Mouse (Mus musculus): Measurements from ENCODE around the gene Sp4.

The Sp4 gene

DNA sequence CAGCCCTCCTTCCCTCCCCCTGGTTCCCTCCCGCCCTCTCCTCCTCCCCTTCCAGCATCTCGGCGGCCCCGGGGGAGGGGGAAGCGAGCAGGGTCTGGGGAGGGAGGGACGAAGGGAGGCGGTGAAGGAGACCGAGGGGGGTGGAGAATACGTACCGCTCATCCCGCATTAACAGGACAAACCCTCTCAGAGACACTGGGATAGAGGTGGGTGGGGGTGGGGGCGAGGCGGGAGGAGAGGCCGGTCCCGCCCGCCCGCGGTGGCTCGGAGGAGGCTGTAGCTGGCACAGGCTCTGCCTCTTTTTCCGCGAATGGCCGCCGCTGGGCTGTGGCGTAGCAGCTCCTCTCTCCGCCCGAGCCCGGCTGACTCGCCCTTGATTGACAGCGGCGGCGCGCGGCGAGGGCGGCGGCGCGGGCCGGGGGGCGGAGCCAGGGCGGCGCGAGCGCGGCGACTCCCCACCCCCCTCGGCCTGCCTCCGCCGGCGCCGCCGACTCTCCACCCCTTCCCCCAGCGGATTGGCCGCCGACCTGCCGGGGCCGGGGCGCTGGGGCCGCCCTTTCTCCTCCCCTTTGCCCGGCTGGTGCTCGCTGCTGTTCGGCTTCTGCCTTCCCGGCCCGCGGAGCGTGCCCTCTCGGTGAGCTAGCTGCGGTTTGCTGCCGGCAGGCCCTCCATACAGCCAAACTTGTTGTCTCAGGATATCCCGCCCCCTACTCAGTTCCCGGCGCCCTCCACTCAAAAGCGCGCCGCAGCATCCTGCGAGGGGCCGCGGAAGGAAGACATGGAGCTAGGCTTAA lies at the start of gene Sp4:
Sp4 (minus strand) TSS at position 369 of the 794 bp plus-strand sequence.
- DNase-seq: peak; percentile 95

DNA sequence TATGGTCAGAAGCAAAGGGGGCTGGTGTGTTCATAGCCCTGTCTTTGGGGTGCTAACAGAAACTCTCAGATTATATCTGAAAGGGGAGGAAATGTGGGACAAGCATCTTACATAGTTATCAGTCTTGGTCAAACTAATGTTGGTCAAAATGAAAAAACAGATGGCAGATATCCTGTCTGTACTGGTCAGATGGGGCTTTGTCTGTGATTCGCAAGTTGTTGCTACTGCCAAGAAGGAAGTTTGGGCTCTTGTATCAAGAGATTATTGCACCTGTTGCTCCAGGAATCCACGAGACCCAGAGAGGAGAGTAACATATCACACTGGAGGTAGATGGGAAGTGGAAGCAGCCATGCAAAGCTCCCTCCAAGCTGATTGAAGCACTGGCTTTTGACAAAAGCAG lies 37.9 kb upstream of the Sp4 start:
- DNase-seq: no peak

DNA sequence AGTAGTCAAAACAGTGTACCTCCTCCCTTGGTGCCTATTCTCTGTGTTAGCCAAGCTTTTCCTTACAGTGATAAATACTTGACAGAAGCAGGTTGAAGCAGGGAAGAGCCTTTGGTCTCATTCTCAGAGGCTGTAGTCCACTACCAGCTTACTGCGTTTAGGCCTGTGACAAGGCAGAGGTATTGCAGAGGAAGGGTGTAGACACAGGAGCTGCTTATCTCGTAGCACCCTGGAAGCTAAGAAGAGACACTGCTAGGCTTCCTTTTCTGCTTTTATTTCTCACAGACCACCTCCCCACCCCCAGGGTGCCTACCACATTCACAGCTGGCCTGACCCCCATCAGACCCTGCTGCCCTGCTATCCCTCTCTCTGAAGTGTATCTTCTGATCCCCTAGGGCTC lies 37.0 kb upstream of the Sp4 start:
- no peak for DNase-seq

GRCm38 (mm10) chr12:118337291-118337690 lies 36.1 kb upstream of the Sp4 start:
- no peak for DNase-seq

DNA sequence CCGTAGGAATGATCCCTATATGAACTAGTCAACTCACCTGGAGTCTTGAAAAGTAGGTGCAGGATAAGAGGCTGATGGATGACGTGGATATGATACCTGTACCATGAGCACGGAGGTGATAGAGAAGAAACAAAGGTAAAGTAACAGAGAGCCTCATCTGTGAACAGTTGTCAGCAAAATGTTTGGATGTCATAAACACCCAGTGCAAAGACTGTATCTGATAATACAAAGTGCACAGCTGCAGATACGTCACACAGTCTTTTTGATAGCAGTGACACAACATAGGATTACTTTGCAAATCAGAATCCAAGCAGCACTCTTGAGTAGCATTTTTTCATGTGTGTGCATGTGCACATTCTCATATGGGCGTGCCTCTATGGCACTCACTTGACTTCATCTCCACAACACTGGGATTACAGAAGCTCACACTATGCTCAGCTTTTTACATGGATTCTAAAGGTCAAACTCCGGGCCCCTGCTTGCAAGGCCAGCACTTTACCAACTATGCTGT lies 27.6 kb upstream of the Sp4 start:
- no peak for DNase-seq

DNA sequence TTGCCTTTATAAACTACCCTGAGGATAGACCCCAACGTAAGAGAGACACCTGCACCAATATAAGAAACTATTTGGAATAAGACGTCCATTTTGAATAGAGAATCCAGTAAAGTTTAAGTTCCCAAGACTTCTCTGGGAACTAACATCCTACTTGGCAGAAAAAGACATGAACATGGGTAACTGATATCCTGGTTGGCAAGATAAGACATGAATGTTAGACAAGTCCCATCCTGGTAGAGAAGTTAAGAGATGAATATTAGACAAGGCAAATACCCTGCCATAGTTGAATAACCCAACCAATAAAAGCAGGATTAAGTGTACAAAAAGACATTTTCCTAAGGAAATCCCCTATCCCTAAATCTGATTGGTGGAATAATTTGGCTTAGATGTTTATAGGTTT lies 26.3 kb upstream of the Sp4 start:
- no peak for DNase-seq

GRCm38 (mm10) chr12:118326161-118326560 lies 24.9 kb upstream of the Sp4 start:
- no peak for DNase-seq

- no peak for DNase-seq
Measured at GRCm38 (mm10) chr12:118320076-118320475, 18.8 kb upstream of the Sp4 start.

GRCm38 (mm10) chr12:118314477-118314845 lies 13.2 kb upstream of the Sp4 start:
- DNase-seq: peak; percentile 50

DNA sequence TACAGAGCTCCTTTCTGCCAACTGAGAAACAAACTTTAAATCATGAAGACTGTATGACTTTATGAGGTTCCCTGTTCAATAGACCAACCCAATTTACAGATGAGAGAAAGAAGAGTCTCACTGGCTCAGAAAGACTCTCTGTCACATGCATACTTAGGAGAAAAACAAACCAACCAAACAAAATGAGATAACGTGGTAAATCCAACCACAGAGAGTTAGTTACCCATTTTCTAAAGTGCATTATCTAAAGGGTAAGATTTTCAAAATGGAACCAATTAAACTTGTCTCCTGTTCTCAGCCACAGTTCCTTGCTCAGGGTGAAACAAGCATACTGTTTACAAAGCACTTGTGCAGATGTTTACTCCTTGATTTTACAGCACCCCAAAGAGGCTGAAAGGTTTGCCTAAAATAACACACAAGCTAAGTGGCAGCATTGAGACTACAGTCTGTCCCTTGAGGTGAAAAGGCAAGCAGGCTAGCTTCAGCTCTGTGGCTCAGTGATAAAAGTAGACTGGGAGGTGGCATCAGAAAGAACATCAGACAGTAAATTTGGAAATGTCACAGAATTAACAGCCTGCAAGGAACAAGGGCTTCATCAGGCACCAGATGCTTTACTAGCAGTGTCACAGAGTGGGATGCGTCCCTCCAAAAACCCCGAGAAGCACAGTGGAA lies 12.7 kb upstream of the Sp4 start:
- no peak for DNase-seq

DNA sequence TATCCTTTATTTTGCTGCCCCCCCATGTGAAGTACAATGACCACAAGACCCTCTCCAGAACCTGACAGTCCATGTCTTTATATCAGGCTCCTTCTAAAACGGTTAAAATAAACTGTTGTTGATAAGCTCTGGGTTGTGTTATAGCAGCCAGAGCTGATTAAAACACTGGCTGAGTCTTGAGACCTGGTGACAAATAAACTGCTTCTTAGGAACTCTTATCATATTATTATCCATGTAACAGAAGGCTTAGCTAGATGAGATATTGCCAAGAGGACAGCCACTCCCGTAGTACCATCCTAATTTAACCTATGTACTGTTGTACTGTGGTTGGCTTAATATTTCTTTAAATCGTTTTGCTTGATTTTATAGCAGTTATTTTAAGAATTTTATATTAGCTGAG lies 2.3 kb upstream of the Sp4 start:
- DNase-seq: no peak

GRCm38 (mm10) chr12:118303066-118303465 lies 1.8 kb upstream of the Sp4 start:
- DNase-seq: no peak

DNA sequence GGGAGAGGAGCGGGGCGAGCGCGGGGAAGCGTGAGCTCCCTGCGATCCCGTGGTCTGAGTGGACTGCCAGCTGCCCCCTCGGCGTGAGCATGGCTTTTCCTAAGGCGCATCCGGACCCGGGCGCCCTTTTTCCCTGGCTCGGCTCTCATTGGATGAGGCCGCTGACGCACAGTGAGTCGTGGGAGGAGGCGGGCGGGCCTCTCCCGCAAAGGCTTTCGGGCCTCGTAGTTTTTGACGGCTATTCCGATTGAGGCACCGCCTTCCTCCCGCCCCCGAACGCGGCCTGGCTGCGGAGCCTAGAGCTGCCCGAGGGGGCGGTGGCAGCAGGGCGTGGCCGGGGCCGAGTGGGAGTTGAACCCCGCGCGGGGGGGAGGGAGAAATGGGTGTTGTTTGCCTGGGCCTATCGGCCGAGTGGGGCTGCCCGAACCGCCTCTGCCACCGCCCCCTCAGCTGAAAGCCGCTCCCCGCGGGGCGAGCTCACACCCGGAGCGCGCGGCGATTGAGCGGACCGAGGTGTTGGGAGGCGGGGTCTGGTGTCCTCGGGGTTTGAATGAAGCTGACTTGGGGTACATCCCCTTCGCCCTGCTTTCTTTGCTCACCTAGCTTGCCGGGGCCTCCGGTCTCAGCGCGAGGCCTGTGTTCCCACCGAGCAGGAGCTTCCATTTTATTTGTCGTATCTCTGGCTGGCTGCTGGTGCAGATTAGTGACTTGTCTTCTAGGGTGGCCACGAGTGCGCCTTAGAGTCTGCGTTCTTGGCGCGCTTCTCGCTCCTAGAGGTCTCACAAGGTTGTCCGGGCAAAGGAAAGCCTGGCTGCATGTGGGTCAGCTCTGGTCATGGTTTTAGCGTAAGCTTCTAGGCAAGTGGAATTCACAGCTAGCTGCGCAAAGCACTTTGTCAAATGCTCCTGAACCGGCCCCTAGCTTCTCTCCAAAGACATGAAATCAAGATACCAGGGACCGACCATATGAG lies 911 bp upstream of the Sp4 start:
- peak; percentile 99 for DNase-seq

GRCm38 (mm10) chr12:118300754-118301071 lies 527 bp downstream of the Sp4 start:
- DNase-seq: no peak

GRCm38 (mm10) chr12:118299956-118300355 lies 1.3 kb downstream of the Sp4 start:
- DNase-seq: peak; percentile 61

DNA sequence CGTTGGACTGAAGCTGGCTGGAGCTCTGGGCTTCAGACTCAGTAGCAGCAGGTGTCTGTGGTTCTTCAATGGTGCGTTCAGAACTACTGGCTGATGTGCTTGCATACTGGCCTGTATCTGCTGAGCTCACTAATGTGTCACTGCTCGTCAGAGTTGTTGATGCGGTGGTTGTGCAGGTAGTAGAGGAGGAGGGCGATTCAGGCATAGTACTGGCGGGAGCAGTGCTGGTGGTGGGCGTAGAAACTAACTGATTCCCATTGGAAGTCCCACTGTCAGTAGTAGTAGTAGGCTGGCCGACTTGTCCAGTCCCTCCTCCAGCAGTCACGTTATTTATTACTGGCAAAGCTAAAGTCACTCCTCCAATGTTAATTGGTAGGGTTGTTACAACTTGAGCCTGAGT lies 2.1 kb downstream of the Sp4 start:
- no peak for DNase-seq

GRCm38 (mm10) chr12:118298516-118298915 lies 2.7 kb downstream of the Sp4 start:
- DNase-seq: no peak

- no peak for DNase-seq
Measured at GRCm38 (mm10) chr12:118296236-118296635, 5.0 kb downstream of the Sp4 start.

DNA sequence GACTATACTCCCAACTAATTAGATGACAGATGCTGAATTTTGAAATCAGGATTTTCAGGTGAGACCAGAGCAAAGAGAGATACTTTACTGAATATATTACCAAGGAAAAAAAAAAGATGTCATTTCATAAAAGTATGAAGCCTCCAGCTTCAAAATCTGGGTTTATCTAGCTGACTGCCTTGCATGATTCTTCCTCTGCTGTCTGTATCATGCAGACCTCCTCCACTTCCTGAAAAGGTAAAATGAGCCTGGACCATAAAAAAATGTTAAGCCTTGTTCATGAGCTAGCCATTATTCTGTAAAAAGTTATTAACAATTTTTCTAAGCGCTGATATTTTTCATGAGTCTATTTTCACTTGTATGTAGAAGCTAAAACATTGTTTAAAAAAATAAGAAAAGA lies 5.4 kb downstream of the Sp4 start:
- no peak for DNase-seq

DNA sequence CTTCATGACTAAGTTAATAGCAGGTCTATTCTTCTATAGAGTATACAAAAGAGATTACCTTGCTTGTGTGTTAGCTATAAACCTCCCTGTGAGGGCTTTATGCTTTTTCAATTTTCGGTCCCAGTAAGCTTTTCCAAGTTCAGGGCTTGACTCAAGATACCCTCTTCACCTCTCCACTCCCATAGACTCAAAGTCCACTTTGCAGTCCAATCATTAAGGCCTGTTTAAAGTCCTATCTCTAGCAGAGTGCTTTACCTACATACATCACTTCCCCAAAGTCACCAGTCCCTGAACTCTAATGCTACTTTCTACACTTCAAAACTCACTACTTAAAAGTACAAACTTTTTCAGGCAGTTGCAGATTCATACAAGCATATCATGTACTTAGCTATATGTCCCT lies 12.3 kb downstream of the Sp4 start:
- DNase-seq: no peak

DNA sequence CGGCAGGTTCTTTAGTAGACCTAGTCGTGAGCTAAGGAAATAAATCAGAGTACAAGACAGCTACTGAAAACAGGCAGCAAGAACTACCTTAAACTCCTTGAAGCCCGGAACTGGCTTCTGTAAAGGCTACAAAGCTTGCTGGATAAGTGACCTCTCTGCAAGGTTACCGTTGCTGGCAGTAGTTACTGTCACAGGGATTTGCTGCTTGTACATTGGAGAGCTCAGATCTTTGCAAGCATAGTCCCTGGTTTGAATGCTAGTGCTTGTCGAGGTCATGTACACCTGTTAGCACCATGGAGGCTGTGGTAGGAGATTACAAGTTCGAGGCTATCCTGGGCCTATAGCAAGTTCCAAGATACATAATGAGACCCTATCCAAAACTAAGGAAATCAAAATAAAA lies 16.1 kb downstream of the Sp4 start:
- DNase-seq: no peak

GRCm38 (mm10) chr12:118281961-118282360 lies 19.3 kb downstream of the Sp4 start:
- DNase-seq: no peak

GRCm38 (mm10) chr12:118276385-118276784 lies 24.9 kb downstream of the Sp4 start:
- DNase-seq: no peak
